Mouse (Mus musculus) myocyte (in vitro differentiated cells): ENCODE data around the gene Map2k3.

ENCODE experiments used
- CEBPB ChIP-seq: IDR thresholded peaks from 2 replicates; pipeline ENCODE4 v1.6.1; 2011; ENCODE audit warnings: mild to moderate bottlenecking, moderate library complexity; ENCODE audit not compliant: poor library complexity, insufficient read depth, severe bottlenecking
- E2F4 ChIP-seq: IDR thresholded peaks from one replicate; pipeline ENCODE4 v1.6.1; 2011; ENCODE audit warnings: mild to moderate bottlenecking, control low read depth, moderate library complexity; ENCODE audit not compliant: insufficient read depth
- MAX ChIP-seq: IDR thresholded peaks from one replicate; pipeline ENCODE4 v1.6.1; 2011; ENCODE audit warnings: low read depth, mild to moderate bottlenecking, control low read depth
- MYOD1 ChIP-seq, 3 experiments: IDR thresholded peaks; one replicate each; pipeline ENCODE4 v1.6.1; 2011; ENCODE audit warnings: control low read depth in 2 of 3, low read depth in 2 of 3, mild to moderate bottlenecking in 2 of 3, moderate library complexity in 1 of 3; ENCODE audit not compliant: insufficient read length in 2 of 3, control insufficient read depth in 1 of 3
- POLR2A ChIP-seq: IDR thresholded peaks from one replicate; pipeline ENCODE4 v1.6.1; 2011; ENCODE audit warnings: low read depth, mild to moderate bottlenecking, control low read depth, moderate library complexity; ENCODE audit not compliant: insufficient read length
- SRF ChIP-seq: IDR thresholded peaks from one replicate; pipeline ENCODE4 v1.6.1; 2011; ENCODE audit warnings: low read depth; ENCODE audit not compliant: control insufficient read depth, insufficient read length
- TCF12 ChIP-seq: IDR thresholded peaks from one replicate; pipeline ENCODE4 v1.6.1; 2011; ENCODE audit warnings: mild to moderate bottlenecking, control low read depth; ENCODE audit not compliant: poor library complexity, insufficient read depth, severe bottlenecking
- USF1 ChIP-seq: IDR thresholded peaks from one replicate; pipeline ENCODE4 v1.6.1; 2011; ENCODE audit warnings: low read depth, mild to moderate bottlenecking, control low read depth, moderate library complexity

GRCm38 (mm10) chr11:60961176-60961575 lies 29.3 kb downstream of the Map2k3 start:
- no peak for TF ChIP-seq E2F4
- no peak for TF ChIP-seq POLR2A
- no peak for TF ChIP-seq MYOD1 (IDR thresholded peaks at IDR 0.05; ENCODE audit: control insufficient read depth in 1 of 3, insufficient read length in 2 of 3, low read depth in 2 of 3)
- no peak for TF ChIP-seq SRF
- no peak for TF ChIP-seq TCF12
- TF ChIP-seq CEBPB: no peak
- no peak for TF ChIP-seq MAX
- no peak for TF ChIP-seq USF1
